Mouse (Mus musculus): ENCODE data around the gene Mfsd14a.
A peak's percentile ranks its signal among the peaks of the same experiment; 100 is the strongest.

Mfsd14a gene

DNA sequence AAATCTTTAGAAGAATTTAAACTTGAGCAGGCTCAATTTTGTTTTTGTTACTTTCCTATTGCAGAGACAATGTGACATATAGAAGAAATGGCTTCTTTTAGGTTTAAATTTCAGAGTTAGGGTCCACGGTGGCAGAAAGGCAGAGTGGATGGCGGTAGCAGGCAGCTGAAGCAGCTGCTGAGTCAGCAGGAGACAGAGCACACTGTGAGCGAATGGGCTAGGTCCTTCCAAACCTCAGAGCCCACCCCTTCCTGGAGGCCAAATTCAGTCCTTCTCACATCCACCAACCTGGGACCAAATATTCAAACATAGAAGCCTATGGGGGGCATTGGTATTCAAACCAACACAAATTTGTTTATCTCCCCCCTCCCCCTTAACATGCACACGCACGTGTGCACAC is 60.7 kb downstream of the Mfsd14a start:
- DNase-seq (ENCODE audit: low read depth, low spot score) = no peak

- DNase-seq (ENCODE audit: low read depth, low spot score) = no peak
Observed at GRCm38 (mm10) chr3:116601005-116601404, 61.5 kb downstream of the Mfsd14a start.

- no peak for DNase-seq (ENCODE audit: low read depth, low spot score)
Observed at GRCm38 (mm10) chr3:116599705-116600104, 62.8 kb downstream of the Mfsd14a start.

DNA sequence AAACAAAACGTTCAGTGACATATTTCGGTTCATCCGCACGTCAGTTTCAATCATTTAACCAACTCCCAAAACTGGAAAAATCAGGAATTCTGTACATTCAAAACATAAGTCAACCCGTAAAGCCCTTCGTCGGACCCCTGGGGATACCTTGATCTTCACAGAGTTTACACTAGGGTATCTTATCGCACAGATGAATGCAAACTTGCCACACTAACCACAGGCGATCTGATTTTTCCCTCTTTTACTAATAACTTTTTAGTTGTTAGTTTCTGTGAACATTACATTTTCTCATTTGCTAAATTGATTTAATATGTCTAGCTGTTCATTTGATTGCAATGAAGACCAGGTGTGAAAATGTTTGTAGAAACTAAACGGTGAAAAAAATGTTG is 66.9 kb downstream of the Mfsd14a start:
- no peak for DNase-seq (ENCODE audit: low read depth, low spot score)

GRCm38 (mm10) chr3:116594728-116595602 is 67.5 kb downstream of the Mfsd14a start, which contains the start of gene Sass6:
Sass6 (plus strand) TSS chr3:116594982.
- DNase-seq (ENCODE audit: low read depth, low spot score) = peak; percentile 97

DNA sequence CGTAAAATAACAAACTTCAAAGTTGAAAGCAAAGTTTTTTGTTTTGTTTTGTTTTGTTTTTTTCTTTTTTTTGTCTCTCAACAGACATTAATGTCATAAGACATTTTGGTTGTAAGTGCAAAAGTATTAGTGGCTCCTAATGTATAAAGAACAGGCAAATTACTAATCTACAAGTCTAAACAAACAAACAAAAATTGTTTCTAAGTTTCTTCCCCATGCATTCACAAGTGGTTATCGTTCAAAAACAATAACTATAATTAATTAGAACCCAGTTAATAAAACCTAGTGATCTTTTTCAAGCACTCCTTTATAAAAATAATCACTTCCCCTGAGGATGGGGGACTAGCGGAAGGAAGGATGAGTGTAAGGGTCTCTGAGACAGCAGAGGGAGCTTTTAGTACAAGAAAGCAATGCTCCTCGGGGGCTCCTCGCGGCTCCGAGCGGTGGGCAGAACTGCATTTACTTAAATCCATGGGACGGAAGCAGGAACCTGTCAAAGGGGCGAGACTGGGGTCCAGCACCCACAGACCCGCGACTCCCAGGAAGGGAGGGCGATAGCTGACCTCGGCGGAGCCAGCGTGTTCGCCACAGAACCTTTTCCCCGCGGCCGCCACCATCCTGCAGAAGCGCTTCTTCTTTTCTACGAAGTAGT is 68.3 kb downstream of the Mfsd14a start:
- no peak for DNase-seq (ENCODE audit: low read depth, low spot score)

DNA sequence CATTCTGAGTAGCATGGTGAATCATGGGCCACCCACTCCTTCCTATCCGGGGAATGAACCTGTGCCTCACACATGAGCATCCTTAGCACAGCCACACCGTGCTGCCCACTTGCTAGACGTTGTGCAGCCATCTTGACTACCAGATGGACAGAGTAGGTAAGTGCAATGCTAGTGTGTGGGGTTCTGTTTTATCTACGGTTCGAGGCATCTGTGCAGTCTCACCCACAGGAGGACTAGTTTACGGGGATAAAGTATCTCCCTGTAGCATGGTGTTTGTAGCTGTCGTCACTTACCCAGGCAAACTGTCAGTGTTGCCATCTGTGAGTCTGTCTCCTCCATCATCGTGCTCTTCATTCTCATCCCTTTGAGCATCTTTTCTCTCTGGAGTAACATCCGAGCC is 80.3 kb downstream of the Mfsd14a start:
- no peak for DNase-seq (ENCODE audit: low read depth, low spot score)
